Mouse (Mus musculus) lung, postnatal 4 days (tissue): ENCODE results near the gene Thbs3.

Experiments
- DNase-seq, 2 experiments: peaks; one replicate each; pipeline ENCODE4 v3.0.0; 2021

Thbs3 gene

DNA sequence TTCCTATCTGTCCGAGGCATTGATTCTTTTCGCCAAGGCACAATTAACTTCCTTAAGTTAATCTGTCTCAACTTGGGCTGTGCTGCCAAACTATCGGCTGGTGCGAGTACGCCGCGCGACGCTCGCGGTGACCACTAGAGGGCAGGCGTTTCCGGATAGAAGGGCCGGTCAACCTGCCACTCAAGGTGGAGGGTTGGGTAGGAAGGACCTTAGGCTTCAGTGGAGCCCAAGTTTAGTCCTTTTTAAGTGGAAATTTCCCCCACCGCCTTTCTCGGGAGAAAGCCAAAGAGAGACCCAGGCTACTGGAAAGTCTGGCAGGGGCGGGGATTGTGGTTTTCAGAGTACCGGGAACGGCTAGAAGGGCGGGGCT lies 13.2 kb downstream of the Thbs3 start:
- DNase-seq = peak; percentile 90 to 93

DNA sequence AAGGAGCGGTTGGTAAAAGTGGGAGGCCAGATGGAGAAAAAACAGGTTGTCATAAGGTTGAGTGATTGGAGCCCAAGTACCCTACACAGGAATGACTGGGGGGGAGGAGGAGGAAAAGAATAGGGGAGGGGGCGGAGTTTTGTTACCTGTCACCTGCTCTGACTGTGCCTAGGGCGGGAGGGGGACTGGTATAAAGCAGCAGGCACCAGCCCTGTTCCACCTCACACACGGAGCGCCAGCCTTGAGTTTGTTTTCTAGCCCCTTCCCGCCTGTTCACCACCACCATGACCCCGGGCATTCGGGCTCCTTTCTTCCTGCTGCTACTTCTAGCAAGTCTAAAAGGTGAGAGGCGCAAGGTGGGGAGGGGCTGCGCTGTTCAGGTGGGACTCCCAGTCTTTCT lies 13.9 kb downstream of the Thbs3 start, which contains the start of gene Muc1:
TSS of gene Muc1 (plus strand) at position 222 of the 400 bp plus-strand sequence.
- peak; percentile 60 to 76 for DNase-seq

DNA sequence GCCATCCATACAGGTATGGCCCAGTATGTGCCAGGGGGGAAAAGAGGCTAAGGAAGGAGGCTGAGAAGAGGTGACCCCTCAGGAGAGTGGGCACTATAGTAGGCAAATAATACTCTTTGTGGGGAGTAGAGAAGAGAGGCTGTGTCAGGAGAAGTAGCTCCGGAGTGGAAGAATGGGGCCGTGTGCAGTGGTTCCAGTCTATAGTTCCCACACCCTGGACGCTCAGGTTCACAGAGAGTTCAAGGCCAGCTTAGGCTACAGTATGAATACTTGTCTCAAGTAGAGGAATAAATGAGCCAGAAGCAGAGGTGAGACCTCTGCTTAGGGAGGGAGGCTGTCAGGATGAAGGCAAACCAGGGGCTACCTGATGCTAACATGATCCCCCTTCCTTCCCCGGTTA lies 14.3 kb downstream of the Thbs3 start:
- DNase-seq = no peak

- DNase-seq = no peak
Observed at GRCm38 (mm10) chr3:89230561-89230960, 15.6 kb downstream of the Thbs3 start.

DNA sequence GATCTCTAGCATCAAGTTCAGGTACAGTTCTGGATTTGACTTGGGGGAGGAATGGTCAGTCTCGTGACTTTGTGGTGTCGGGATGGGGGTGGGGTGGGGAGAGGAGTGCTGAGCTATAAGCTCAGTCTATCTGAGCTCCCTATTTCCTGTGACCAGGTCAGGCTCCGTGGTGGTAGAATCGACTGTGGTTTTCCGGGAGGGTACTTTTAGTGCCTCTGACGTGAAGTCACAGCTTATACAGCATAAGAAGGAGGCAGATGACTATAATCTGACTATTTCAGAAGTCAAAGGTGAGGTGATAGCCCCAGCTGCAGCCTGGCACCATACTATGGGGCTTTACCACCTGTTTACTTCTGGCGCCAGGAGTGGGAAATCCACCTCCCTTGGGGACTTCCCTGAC lies 16.4 kb downstream of the Thbs3 start:
- no peak for DNase-seq

- DNase-seq = peak in 1 of 2 experiments; percentile 29
Observed at GRCm38 (mm10) chr3:89231772-89232275, 16.8 kb downstream of the Thbs3 start.

DNA sequence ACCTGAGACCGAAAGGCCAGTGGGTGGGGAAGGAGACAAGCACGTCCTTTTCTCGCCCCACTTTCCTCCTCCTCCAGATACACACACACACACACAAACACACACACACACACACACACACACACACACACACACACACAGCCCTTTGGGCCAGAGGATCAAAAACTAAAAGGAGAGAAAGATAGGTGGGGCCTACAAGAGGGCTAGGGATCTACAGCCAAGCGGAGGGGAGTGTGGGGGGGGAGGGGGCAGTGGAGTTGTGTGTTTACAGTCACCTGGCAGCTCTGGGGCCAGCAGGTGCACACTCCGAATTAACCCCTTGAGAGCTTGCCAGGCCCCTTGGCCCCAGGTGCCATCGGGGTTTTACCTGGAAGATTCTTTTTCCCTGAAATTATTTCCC lies 17.6 kb downstream of the Thbs3 start:
- peak; percentile 62 to 73 for DNase-seq

DNA sequence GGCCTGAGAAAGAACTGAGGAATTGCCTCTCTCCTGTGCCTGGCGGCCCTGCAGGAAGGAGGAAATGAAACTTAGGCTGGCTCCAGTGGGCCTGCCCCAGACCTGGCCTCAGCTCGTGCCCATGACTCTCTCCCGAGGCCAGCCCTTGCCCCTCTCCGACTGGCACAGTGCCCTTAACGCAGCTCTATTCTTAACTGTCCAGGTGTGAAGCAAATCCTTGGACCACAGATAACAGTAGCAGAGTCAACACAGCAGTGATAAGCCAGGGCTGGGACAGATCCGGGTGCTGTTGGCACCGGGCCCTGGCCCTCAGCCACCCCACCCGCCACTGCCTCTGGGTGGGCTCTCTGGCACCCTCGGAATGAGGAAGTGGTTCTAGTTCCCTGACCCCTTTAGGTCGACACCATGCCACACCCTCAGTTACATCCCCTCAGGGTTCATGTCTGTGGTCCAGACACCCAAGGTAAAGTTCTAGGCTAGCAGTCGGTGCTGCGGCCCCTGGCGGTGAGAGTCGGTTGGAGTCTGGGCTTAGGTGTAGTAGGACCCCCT lies 18.7 kb downstream of the Thbs3 start:
- DNase-seq = peak; percentile 76 to 85

DNA sequence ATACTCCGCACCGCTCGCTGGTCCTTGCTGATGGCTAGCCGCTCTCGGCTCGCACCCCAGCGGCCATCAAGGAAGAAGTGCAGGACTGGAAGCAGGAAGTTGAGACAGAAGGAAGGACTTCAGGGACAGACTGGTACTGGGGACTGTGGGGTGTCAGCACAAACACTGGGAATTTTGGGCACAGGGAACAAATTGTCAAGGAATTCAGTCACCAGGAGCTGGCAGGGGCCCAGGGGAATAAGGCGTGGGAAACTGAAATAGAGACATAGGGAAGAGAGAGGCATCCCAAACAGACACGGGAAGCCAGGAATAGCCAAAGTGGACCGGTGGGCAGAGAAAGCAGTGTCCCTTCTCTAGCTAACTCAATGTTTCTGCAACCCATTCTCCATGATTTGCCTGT lies 21.5 kb downstream of the Thbs3 start:
- peak in 1 of 2 experiments; percentile 18 for DNase-seq

DNA sequence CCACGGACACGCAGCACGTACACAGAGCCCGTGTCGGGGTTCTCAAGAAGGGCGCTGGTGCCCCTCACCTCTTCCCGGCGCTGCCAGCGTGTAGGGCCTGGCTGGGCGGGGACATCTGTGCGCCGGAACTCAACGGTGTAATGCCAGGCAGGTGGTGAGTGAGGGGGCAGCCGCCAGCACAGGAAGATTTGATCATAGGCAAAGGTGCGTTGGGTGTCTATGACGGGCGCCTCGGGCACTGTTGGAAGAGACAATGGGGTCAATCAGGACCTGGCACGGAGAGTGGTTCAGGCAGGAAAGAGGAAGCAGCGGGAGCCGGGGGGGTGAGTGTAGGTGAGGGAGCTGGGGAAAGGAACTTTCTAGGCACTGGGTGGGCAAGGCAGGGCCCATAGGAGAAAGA lies 22.7 kb downstream of the Thbs3 start:
- no peak for DNase-seq

DNA sequence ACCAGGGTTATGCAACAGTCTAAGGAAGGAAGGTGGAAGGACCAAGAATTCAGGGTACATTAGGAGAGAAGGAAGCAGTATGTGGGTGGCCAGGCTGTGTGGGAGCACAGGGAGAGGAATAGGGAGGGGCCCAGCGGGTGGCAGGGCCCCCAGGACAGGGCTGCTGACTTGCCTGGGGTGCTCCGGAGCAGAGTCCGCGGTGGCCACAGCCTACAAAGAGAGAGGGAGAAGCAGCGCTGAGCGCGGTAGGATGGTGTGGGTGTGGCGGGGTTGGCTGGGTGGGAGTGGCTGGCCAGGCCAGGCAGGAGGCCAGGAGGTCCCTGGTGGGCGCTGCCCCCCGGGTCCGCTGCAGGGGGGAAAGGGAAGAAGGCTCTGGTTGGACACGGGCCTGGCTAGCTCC lies 23.5 kb downstream of the Thbs3 start:
- no peak for DNase-seq

DNA sequence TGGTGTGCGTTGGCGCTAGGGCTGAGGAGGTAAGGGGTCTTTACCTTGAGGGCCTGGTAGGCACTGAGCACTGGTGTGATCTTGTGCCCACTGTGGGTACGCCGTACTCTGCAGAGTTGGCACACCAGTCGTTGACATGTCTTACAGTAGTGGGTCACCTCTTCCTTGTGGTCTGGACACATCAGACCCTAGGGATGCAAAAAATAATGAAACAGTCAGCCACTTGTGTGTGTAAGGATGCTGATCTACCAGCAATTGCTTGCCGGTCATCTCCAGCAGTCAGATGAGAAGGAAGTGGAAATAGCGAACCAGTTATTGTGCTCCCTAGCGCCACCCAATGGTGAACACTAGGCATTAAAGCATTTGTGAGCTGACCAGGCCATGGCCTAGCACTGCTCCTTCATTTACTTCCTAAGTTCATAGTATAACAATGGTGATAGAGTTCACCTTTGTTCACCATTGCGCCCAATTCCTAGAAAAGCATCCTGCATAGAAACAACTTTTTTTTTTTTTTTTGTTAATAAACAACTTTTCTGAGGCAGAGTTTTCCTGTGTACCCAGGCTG lies 27.4 kb downstream of the Thbs3 start:
- DNase-seq = peak in 1 of 2 experiments; percentile 85

DNA sequence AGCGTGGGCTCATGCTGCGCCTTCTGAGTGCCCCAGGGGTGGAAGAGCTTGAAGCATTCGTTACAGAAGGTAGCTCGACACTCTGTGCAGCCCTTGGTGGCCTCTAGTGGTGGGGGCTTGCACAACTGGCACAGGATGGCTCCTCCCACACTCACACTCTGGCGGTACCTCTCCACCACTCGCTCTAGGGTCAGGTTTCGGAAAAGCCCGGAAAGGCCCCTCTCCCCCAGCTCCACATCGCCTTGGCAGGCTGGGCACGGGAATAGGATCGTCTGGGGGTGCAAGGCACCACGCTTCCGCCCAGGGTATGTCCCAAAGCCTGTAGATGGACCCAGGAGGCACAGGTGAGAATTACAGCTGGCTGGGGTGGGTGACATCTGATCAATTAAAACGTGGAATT lies 28.6 kb downstream of the Thbs3 start:
- DNase-seq = peak; percentile 83

GRCm38 (mm10) chr3:89244158-89244981 lies 29.4 kb downstream of the Thbs3 start:
- DNase-seq = peak; percentile 60 to 61

- no peak for DNase-seq
Observed at GRCm38 (mm10) chr3:89244982-89245687, 30.2 kb downstream of the Thbs3 start.

- DNase-seq = no peak
Observed at GRCm38 (mm10) chr3:89245688-89246171, 30.8 kb downstream of the Thbs3 start, which contains the start of gene Krtcap2. Gene Krtcap2 (plus strand): TSS chr3:89245966.

DNA sequence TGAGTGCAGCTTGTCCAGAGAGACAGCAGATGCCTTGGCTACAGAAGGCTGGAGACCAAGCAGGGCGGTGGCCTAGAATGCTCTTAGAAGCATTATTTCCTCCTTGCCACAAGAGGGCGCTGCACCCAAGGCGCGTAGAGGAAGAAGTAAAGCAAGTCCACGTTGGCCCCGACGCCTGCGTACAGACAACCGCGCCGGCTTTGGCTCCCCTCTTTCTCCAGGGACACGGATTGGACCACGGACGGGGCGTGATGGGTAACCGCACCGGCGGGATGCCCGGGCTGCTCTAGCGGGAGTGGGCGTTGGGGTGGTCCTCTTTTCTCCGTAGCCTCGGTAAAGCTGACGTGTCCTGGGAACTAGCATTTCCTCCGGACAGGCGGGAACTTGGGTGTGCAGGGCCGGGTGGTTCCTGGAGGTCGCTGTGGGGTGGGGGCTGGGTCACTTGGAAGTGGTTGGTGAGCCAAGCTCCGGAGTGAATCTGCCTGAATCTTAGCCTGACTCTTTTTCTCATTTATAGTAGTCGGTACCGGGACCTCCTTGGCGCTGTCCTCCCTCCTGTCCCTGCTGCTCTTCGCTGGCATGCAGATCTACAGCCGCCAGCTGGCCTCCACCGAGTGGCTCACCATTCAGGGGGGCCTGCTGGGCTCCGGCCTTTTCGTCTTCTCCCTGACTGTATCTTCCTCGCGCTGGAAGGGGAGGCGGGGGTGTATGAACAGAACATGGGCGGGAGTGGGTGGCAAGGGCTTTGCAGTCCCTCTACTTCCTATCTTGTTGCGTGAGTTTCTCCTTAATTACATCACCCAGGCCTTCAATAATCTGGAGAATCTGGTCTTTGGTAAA lies 31.5 kb downstream of the Thbs3 start, which contains the start of gene Trim46:
TSS of gene Trim46 (minus strand) at position 49 of the 840 bp plus-strand sequence.
- peak; percentile 92 for DNase-seq

DNA sequence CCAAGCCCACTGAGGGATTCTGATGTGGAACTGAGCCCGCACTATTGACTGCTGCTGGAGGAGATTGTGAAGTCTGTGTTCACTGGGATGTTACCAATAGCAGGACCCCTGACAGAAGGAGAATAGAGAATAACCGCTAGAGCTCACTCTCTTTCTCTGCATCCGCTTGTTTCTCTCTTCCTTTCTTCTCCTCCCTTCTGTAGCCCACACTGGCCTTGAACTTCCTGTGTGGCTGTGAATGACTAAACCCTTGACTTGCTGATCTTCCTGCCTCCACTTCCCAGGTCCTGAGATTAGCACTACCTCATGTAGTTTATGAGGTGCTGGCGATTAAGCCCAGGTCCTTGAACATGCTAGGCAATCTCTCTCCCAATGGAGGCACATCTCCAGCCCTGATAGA lies 32.5 kb downstream of the Thbs3 start:
- no peak for DNase-seq

DNA sequence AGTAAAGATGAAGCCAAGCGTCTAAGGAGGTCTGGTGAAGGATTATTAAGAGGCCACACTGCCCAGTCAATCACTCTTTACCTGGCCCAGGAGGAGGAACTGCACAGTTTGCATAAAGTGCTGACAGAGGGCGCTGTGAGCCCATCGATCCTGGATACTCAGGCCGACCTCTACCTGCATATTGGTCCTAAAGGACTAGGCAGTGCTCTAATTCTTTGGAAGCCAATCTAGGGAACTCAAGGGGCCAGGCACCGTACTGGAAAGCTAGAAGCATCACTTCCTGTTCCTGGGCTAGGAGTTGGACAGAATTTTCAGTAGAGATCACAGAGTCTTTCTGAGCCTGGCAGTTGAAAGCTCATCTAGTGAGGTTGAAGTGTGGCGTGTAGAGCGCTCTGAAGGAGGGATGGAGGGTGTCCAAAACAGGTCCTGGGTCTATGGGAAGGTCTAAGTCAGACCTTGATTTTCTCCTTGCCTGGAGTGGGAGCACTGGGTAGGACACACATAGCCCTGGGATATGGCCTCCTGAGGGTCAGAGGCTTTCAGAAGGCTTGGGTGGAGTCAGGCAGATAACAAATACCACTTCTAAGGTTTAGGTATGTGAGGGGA lies 35.6 kb downstream of the Thbs3 start:
- peak; percentile 81 for DNase-seq

GRCm38 (mm10) chr3:89251365-89251895 lies 36.5 kb downstream of the Thbs3 start:
- peak; percentile 82 to 88 for DNase-seq

DNA sequence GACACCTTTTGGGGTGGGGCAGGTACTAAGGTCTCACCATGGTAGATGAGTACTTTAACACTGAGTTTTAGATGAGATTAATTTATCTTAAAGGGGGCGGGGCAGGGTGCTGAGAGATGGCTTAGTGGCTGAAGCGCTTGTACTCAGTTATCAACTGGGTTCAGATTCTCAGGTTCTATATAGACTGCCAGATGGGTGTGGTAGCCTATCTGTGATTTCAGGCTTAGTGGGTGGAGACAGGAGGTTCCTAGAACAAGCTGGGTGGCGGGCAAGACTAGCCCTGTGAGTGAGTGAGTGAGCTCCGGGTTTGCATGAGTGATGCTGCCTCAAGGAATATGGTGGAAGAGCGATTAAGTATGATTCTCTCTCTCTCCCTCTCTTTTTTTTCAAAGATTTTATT lies 40.0 kb downstream of the Thbs3 start:
- no peak for DNase-seq
